Mouse (Mus musculus) myocyte (in vitro differentiated cells): ENCODE results near the gene Drg1. TPM values are rescaled to one million over a fixed set of nuclear protein-coding genes. Genes with fewer than 3 reads are reported as not detected.

ENCODE experiments used
- polyA plus RNA-seq: library from polyadenylated mRNA; unstranded; fragments of >200 nt; fragmentation: generic; extraction: Trizol; gene quantifications from one replicate; pipeline ENCODE4 v1.2.1, GENCODE M21; 2012; ENCODE audit warnings: missing spikeins

Gene Drg1
- polyA plus RNA-seq, 1 experiment = 109 TPM

Other genes starting within 250 kb of the Drg1 start
- gene Sfi1, start 73.0 kb downstream of the Drg1 start, polyA plus RNA-seq = 6.2 TPM
- 24.1 TPM for gene Eif4enif1, start 64.0 kb downstream of the Drg1 start, polyA plus RNA-seq
- gene Patz1, start 22.5 kb upstream of the Drg1 start, polyA plus RNA-seq = 14.5 TPM
- gene Pik3ip1, start 64.0 kb upstream of the Drg1 start, polyA plus RNA-seq = 5.8 TPM
- 37.8 TPM for gene Limk2, start 142.8 kb upstream of the Drg1 start, polyA plus RNA-seq
- gene Rnf185, start 185.9 kb upstream of the Drg1 start, polyA plus RNA-seq = 47.2 TPM
- gene Pla2g3, start 221.9 kb upstream of the Drg1 start, polyA plus RNA-seq = 0.62 TPM
- 5.8 TPM for gene Inpp5j, start 238.4 kb upstream of the Drg1 start, polyA plus RNA-seq
- 270 TPM for gene Selenom, start 248.3 kb upstream of the Drg1 start, polyA plus RNA-seq